Mouse (Mus musculus) cerebellum, adult 2 months (tissue): Measurements from ENCODE around the gene Pitpnm2.

Experiments used
- CTCF ChIP-seq: fragments of 200-500 bp; IDR thresholded peaks from 2 replicates; pipeline ENCODE4 v1.5.1; 2011; ENCODE audit warnings: low read depth, mild to moderate bottlenecking, control low read depth, low read length, moderate library complexity, borderline replicate concordance; ENCODE audit not compliant: insufficient read depth
- POLR2A ChIP-seq: fragments of 200-500 bp; IDR thresholded peaks from 2 replicates; pipeline ENCODE4 v1.6.1; 2011; ENCODE audit warnings: low read length, control low read depth, borderline replicate concordance; ENCODE audit not compliant: insufficient read depth

DNA sequence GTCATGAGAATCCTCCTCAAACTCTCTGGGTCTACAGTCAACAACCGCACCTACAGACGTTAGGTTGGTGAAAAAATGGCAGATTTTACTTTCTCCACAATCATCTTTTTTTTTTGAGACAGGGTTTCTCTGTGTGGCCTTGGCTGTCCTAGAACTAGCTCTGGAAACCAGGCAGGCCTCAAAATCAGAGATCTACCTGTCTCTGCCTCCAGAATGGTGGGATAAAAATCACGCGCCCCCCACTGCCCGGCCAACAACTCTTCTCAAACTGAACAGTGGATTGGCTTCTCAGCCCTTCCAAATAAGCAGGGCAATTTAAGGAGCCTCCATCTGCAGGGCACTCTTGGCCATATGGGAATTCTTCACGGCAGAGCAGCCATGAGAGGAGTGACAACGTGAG, 5.6 kb upstream of the Pitpnm2 start:
- TF ChIP-seq CTCF: no peak
- no peak for TF ChIP-seq POLR2A
